27 mouse cellular contexts compared by ENCODE assay signal in genomic region chr16:24350751-24351150, GRCm38 (mm10). TPM values are rescaled to one million over a fixed set of nuclear protein-coding genes. Genes with fewer than 3 reads are reported as not detected.
DNase-seq lines count a peak whose midpoint lies in the region; ATAC-seq and TF ChIP-seq lines count a peak whose summit lies in the region.
"Had no signal": no experiment of that assay in that cellular context is flagged by ENCODE, and none has a peak within 500 bp of the region (broad histone marks: within the 10 kb centered on the region; RNA-seq: fewer than 3 reads in every experiment).

No protein-coding gene starts in this region.

- H3K9ac ChIP-seq in kidney, embryonic 15.5 days, result no peak overlapping the region
- H3K9ac ChIP-seq in embryonic facial prominence, embryonic 11.5 days (replicated peaks; ENCODE audit: low read length), result no peak overlapping the region
- H3K9ac ChIP-seq: embryonic facial prominence, embryonic 12.5 days; embryonic facial prominence, embryonic 15.5 days; forebrain, embryonic 15.5 days; heart, embryonic 12.5 days; heart, embryonic 15.5 days; hindbrain, embryonic 13.5 days; intestine, embryonic 15.5 days had no signal

- whole genome bisulfite sequencing in kidney, embryonic 15.5 days, result 45% methylated on average over 6 of the region's 6 CpGs
- 67% methylated on average over 6 of the region's 6 CpGs for WGBS in embryonic facial prominence, embryonic 11.5 days

- peak; percentile 69 for DNase-seq in gastrocnemius, adult 2 months
- DNase-seq in gastrocnemius, postnatal 14 days, result no peak
- no peak for DNase-seq in kidney, adult 11 months
- DNase-seq in embryonic facial prominence, embryonic 11.5 days (ENCODE audit: low spot score), result peak; percentile 6
- DNase-seq in cerebellum, postnatal 14 days, result no peak
- DNase-seq: adrenal gland, postnatal 10 days; B cell, adult 2 months; cerebellum, adult 18-20 months; cerebellum, adult 9-10 months; cerebellum, postnatal 25 days; embryo, embryonic 11 days; heart, adult 18-20 months; heart, postnatal 10 days; heart, postnatal 36 days; kidney, adult 18-20 months had no signal

- H3K4me1 ChIP-seq in kidney, embryonic 15.5 days, result peaks cover 35% of the 10 kb centered on the region
- H3K4me1 ChIP-seq in embryonic facial prominence, embryonic 11.5 days (ENCODE audit: control insufficient read depth, insufficient read depth, low read length), result no peaks in the 10 kb centered on the region
- H3K4me1 ChIP-seq: embryonic facial prominence, embryonic 15.5 days; hindbrain, embryonic 13.5 days had no signal

- no peak overlapping the region for H3K4me2 ChIP-seq in kidney, embryonic 15.5 days
- H3K4me2 ChIP-seq in embryonic facial prominence, embryonic 11.5 days (ENCODE audit: low read depth, low read length), result no peak overlapping the region
- H3K4me2 ChIP-seq: embryonic facial prominence, embryonic 12.5 days; embryonic facial prominence, embryonic 15.5 days; forebrain, embryonic 15.5 days; heart, embryonic 12.5 days; heart, embryonic 15.5 days; hindbrain, embryonic 13.5 days; intestine, embryonic 15.5 days had no signal

- peak; percentile 35; the same call in 1 of the 2 replicates for ATAC-seq in kidney, embryonic 15.5 days (replicated peaks; ENCODE audit: low FRiP score)
- no peak for ATAC-seq in embryonic facial prominence, embryonic 11.5 days (replicated peaks; ENCODE audit: insufficient number of reproducible peaks, low FRiP score, low TSS enrichment, low read depth)
- ATAC-seq: forebrain, embryonic 15.5 days; hindbrain, embryonic 16.5 days; intestine, embryonic 15.5 days; Patski had no signal

- H3K4me3 ChIP-seq in gastrocnemius, adult 2 months, result no peak overlapping the region
- H3K4me3 ChIP-seq in kidney, embryonic 15.5 days (replicated peaks), result no peak overlapping the region
- no peak overlapping the region for H3K4me3 ChIP-seq in embryonic facial prominence, embryonic 11.5 days (ENCODE audit: low read depth, low read length)
- H3K4me3 ChIP-seq: embryonic facial prominence, embryonic 12.5 days; embryonic facial prominence, embryonic 15.5 days; forebrain, embryonic 15.5 days; heart, embryonic 12.5 days; heart, embryonic 15.5 days; hindbrain, embryonic 10.5 days; hindbrain, embryonic 13.5 days; intestine, embryonic 15.5 days had no signal

- intact Hi-C loops in gastrocnemius, adult 2 months (cut with DNase I), result loop anchor here (1.0 to 5.0 kb wide), 3 partner anchors 42 to 712 kb away; partner anchors contain the start of gene Lpp
- intact Hi-C loops in gastrocnemius, postnatal 14 days (cut with DNase I; ENCODE audit: low total_unique reads), result no loop called here

- no peaks in the 10 kb centered on the region for H3K9me3 ChIP-seq in kidney, embryonic 15.5 days (replicated peaks)
- no peaks in the 10 kb centered on the region for H3K9me3 ChIP-seq in embryonic facial prominence, embryonic 11.5 days (replicated peaks; ENCODE audit: control insufficient read depth, low read length)
- H3K9me3 ChIP-seq: embryonic facial prominence, embryonic 12.5 days; embryonic facial prominence, embryonic 15.5 days; forebrain, embryonic 15.5 days; heart, embryonic 15.5 days; hindbrain, embryonic 13.5 days; intestine, embryonic 15.5 days had no signal

- TF ChIP-seq CTCF in gastrocnemius, adult 2 months (IDR thresholded peaks at IDR 0.05), result no peak

- H3K27ac ChIP-seq in gastrocnemius, adult 2 months, result peak overlapping the region; percentile 93
- no peak overlapping the region for H3K27ac ChIP-seq in kidney, embryonic 15.5 days
- no peak overlapping the region for H3K27ac ChIP-seq in embryonic facial prominence, embryonic 11.5 days (replicated peaks; ENCODE audit: low read depth, low read length)
- H3K27ac ChIP-seq: embryonic facial prominence, embryonic 12.5 days; embryonic facial prominence, embryonic 15.5 days; forebrain, embryonic 15.5 days; heart, embryonic 15.5 days; hindbrain, embryonic 10.5 days; hindbrain, embryonic 13.5 days; intestine, embryonic 15.5 days had no signal

- H3K27me3 ChIP-seq in kidney, embryonic 15.5 days, result peaks cover 22% of the 10 kb centered on the region
- no peaks in the 10 kb centered on the region for H3K27me3 ChIP-seq in embryonic facial prominence, embryonic 11.5 days (ENCODE audit: control insufficient read depth, insufficient read depth, low read length)
- H3K27me3 ChIP-seq: embryonic facial prominence, embryonic 12.5 days; embryonic facial prominence, embryonic 15.5 days; forebrain, embryonic 15.5 days; heart, embryonic 12.5 days; heart, embryonic 15.5 days; hindbrain, embryonic 13.5 days; intestine, embryonic 15.5 days; Patski had no signal

- H3K36me3 ChIP-seq in kidney, embryonic 15.5 days, result no peaks in the 10 kb centered on the region
- no peaks in the 10 kb centered on the region for H3K36me3 ChIP-seq in embryonic facial prominence, embryonic 11.5 days (replicated peaks; ENCODE audit: control insufficient read depth, insufficient read depth, low read depth, low read length)
- H3K36me3 ChIP-seq: embryonic facial prominence, embryonic 12.5 days; embryonic facial prominence, embryonic 15.5 days; forebrain, embryonic 15.5 days; G1E; heart, embryonic 12.5 days; heart, embryonic 15.5 days; hindbrain, embryonic 10.5 days; hindbrain, embryonic 13.5 days; intestine, embryonic 15.5 days had no signal

RNA-seq across cellular contexts. Expression of gene Lpp, which starts 42.6 kb away (rescaled TPM):
- total RNA-seq in gastrocnemius, adult 2 months (2021), result 10 to 100 TPM; 17.7 to 18.0 TPM
- 10 to 100 TPM; 27.5 to 30.2 TPM for total RNA-seq in gastrocnemius, postnatal 14 days (2021)
- 50.8 and 58.6 TPM in 2 replicates for polyA plus RNA-seq in kidney, embryonic 15.5 days (2015; fragmentation: Nextera tagmentation; extraction: Ambion mirVana)
- polyA plus RNA-seq in embryonic facial prominence, embryonic 11.5 days (2014; fragmentation: Nextera tagmentation; extraction: Ambion mirVana), result 23.3 and 27.7 TPM in 2 replicates
- polyA plus RNA-seq: G1E had no signal

Comparison
In these comparisons a context has a peak if more than half of its experiments do, and no peak if none do; other contexts are left out.
1. DNase-seq: peak in gastrocnemius, adult 2 months (single experiment) and embryonic facial prominence, embryonic 11.5 days (single experiment); none in gastrocnemius, postnatal 14 days (single experiment), kidney, adult 11 months (single experiment) and cerebellum, postnatal 14 days (0 of 2).